25 mouse cellular contexts compared by ENCODE assay signal in the genomic region with DNA sequence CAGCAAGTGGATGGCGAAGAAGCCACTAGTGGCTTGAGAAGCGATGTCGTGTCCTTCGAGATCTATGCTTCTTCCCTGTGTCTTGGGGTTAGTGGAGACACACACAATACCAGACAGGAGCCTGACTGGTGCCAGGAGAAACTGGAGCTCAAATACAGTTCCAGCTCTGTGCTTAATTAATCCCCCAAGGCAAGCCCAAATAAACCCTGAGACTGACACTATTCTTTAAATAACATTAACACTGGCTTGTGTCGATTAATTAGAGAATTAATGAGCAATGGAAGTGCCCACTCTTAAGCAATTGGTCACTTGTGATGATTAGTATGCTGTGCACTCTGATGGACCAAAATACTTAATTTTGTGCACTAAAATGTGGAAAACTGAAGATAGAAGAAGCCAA.
"Had no signal": no experiment of that assay in that cellular context is flagged by ENCODE, and none has a peak within 500 bp of the region (broad histone marks: within the 10 kb centered on the region; RNA-seq: fewer than 3 reads in every experiment).

No protein-coding gene starts in this region.

- H3K36me3 ChIP-seq: limb, embryonic 12.5 days; limb, embryonic 15.5 days; liver, embryonic 15.5 days; lung, embryonic 15.5 days; midbrain, embryonic 10.5 days; midbrain, embryonic 13.5 days; neural tube, embryonic 13.5 days; stomach, embryonic 15.5 days had no signal

- ATAC-seq: midbrain, embryonic 13.5 days; midbrain, embryonic 16.5 days had no signal

- H3K9me3 ChIP-seq: limb, embryonic 12.5 days; limb, embryonic 15.5 days; liver, embryonic 15.5 days; lung, embryonic 15.5 days; megakaryocyte, embryonic 14.5 days; midbrain, embryonic 10.5 days; midbrain, embryonic 13.5 days; neural tube, embryonic 13.5 days; stomach, embryonic 15.5 days had no signal

- H3K9ac ChIP-seq: limb, embryonic 12.5 days; limb, embryonic 15.5 days; liver, embryonic 15.5 days; lung, embryonic 15.5 days; midbrain, embryonic 13.5 days; neural tube, embryonic 13.5 days; stomach, embryonic 15.5 days had no signal

- H3K4me1 ChIP-seq: limb, embryonic 12.5 days; limb, embryonic 15.5 days; liver, embryonic 15.5 days; lung, embryonic 15.5 days; megakaryocyte, embryonic 14.5 days; midbrain, embryonic 13.5 days; neural tube, embryonic 13.5 days; stomach, embryonic 15.5 days had no signal

- DNase-seq: kidney, postnatal 14 days; kidney, postnatal 4 days; layer of hippocampus, postnatal 36 days; left cerebral cortex, postnatal 4 days; lung, adult 18-20 months; lung, postnatal 10 days; lung, postnatal 36 days; retina, postnatal 1 day; right cerebral cortex, postnatal 25 days; spleen, adult 18-20 months; thymus, postnatal 36 days had no signal

- H3K27ac ChIP-seq: layer of hippocampus, adult 2 months; left cerebral cortex, adult 2 months; limb, embryonic 12.5 days; limb, embryonic 15.5 days; liver, embryonic 15.5 days; lung, embryonic 15.5 days; midbrain, embryonic 10.5 days; midbrain, embryonic 13.5 days; neural tube, embryonic 13.5 days; stomach, embryonic 15.5 days had no signal

- H3K4me2 ChIP-seq: limb, embryonic 12.5 days; limb, embryonic 15.5 days; liver, embryonic 11.5 days; liver, embryonic 15.5 days; lung, embryonic 15.5 days; midbrain, embryonic 13.5 days; neural tube, embryonic 13.5 days; stomach, embryonic 15.5 days had no signal

- H3K4me3 ChIP-seq: layer of hippocampus, adult 2 months; left cerebral cortex, adult 2 months; limb, embryonic 12.5 days; limb, embryonic 15.5 days; liver, embryonic 15.5 days; lung, embryonic 15.5 days; megakaryocyte, embryonic 14.5 days; midbrain, embryonic 10.5 days; midbrain, embryonic 13.5 days; myocyte; neural tube, embryonic 13.5 days; stomach, embryonic 15.5 days had no signal

- H3K27me3 ChIP-seq: limb, embryonic 12.5 days; limb, embryonic 15.5 days; liver, embryonic 15.5 days; lung, embryonic 15.5 days; megakaryocyte, embryonic 14.5 days; midbrain, embryonic 13.5 days; neural tube, embryonic 13.5 days; stomach, embryonic 15.5 days had no signal
